Mouse (Mus musculus) cerebellum, adult 2 months (tissue): Measurements from ENCODE around the gene Eef1b2.

Experiments used
- CTCF ChIP-seq: fragments of 200-500 bp; IDR thresholded peaks from 2 replicates; pipeline ENCODE4 v1.5.1; 2011; ENCODE audit warnings: low read depth, mild to moderate bottlenecking, control low read depth, low read length, moderate library complexity, borderline replicate concordance; ENCODE audit not compliant: insufficient read depth
- POLR2A ChIP-seq: fragments of 200-500 bp; IDR thresholded peaks from 2 replicates; pipeline ENCODE4 v1.6.1; 2011; ENCODE audit warnings: low read length, control low read depth, borderline replicate concordance; ENCODE audit not compliant: insufficient read depth

GRCm38 (mm10) chr1:63168638-63169037, 8.0 kb upstream of the Eef1b2 start:
- TF ChIP-seq CTCF: no peak
- no peak for TF ChIP-seq POLR2A
